ENCODE assay signal across 29 mouse cellular contexts in the genomic region with DNA sequence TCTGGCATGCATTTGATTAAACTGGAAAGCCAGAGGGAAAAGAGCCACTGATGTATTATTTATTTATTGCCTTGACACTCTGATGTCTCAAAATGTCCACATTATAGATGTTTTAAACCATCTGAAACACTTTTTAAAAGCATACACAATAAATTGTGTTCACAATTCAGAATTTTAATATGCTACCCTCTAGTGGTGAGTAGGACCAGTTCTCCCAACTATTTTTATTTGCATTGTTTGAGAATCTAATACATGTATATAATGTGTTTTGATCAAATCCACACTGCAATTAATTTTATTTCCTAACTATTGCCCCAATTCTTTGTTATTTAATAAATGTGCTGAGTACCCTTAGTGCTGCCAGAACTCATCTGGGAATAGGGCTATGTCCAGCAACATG. TPM values are rescaled to one million over a fixed set of nuclear protein-coding genes. Genes with fewer than 3 reads are reported as not detected.
A peak's percentile ranks its signal among the peaks of the same experiment; 100 is the strongest.
DNase-seq lines count a peak whose midpoint lies in the region; ATAC-seq and TF ChIP-seq lines count a peak whose summit lies in the region.
"Had no signal": no experiment of that assay in that cellular context is flagged by ENCODE, and none has a peak within 500 bp of the region (broad histone marks: within the 10 kb centered on the region; RNA-seq: fewer than 3 reads in every experiment).

No protein-coding gene starts in this region.

- no peaks in the 10 kb centered on the region for H3K4me1 ChIP-seq in intestine, postnatal 0 days (replicated peaks; ENCODE audit: control insufficient read depth, insufficient read depth, low read length)
- H3K4me1 ChIP-seq in intestine, embryonic 16.5 days (ENCODE audit: control insufficient read depth, insufficient read depth, low read length) = no peaks in the 10 kb centered on the region
- H3K4me1 ChIP-seq: embryonic facial prominence, embryonic 12.5 days; embryonic facial prominence, embryonic 15.5 days; forebrain, embryonic 12.5 days; forebrain, embryonic 15.5 days; heart, embryonic 12.5 days; heart, embryonic 15.5 days; hindbrain, embryonic 10.5 days; hindbrain, embryonic 13.5 days had no signal

- no peaks in the 10 kb centered on the region for H3K27me3 ChIP-seq in intestine, postnatal 0 days (replicated peaks; ENCODE audit: control insufficient read depth, insufficient read depth, low read length)
- no peaks in the 10 kb centered on the region for H3K27me3 ChIP-seq in intestine, embryonic 16.5 days (replicated peaks; ENCODE audit: control insufficient read depth, insufficient read depth, low read length)
- H3K27me3 ChIP-seq in Patski = no peaks in the 10 kb centered on the region
- H3K27me3 ChIP-seq: embryonic facial prominence, embryonic 12.5 days; embryonic facial prominence, embryonic 15.5 days; forebrain, embryonic 12.5 days; forebrain, embryonic 15.5 days; heart, embryonic 12.5 days; heart, embryonic 15.5 days; hindbrain, embryonic 13.5 days had no signal

- no peak overlapping the region for H3K4me2 ChIP-seq in intestine, postnatal 0 days (replicated peaks; ENCODE audit: low read depth)
- H3K4me2 ChIP-seq in intestine, embryonic 16.5 days (ENCODE audit: low read depth, low read length) = no peak overlapping the region
- H3K4me2 ChIP-seq: embryonic facial prominence, embryonic 12.5 days; embryonic facial prominence, embryonic 15.5 days; forebrain, embryonic 12.5 days; forebrain, embryonic 15.5 days; heart, embryonic 12.5 days; heart, embryonic 15.5 days; hindbrain, embryonic 13.5 days had no signal

- ATAC-seq in intestine, postnatal 0 days = no peak
- no peak for ATAC-seq in intestine, embryonic 16.5 days
- no peak for ATAC-seq in Patski
- ATAC-seq: CD4-positive, CD25-positive, alpha-beta regulatory T cell, adult 4 months; forebrain, embryonic 15.5 days; hindbrain, embryonic 16.5 days had no signal

- intact Hi-C loops in left cerebral cortex, adult 2 months (cut with DNase I) = loop anchor here (10.0 kb wide), 1 partner anchor 665 kb away; the partner anchor contains the start of gene Gm281
- intact Hi-C loops in left cerebral cortex, postnatal 4 days (cut with DNase I) = no loop called here

- no peak for DNase-seq in left cerebral cortex, adult 2 months (ENCODE audit: extremely low spot score in 1 of 2, low spot score in 2 of 2)
- no peak for DNase-seq in left cerebral cortex, postnatal 4 days
- no peak for DNase-seq in Patski (ENCODE audit: low read depth, low spot score)
- DNase-seq in cerebellum, adult 11-12 months = no peak
- DNase-seq: adrenal gland, postnatal 10 days; adrenal gland, postnatal 36 days; cerebellum, adult 2 months; cerebellum, adult 9-11 months; cerebellum, postnatal 25 days; gastrocnemius, postnatal 10 days; gastrocnemius, postnatal 36 days; heart, postnatal 10 days; heart, postnatal 36 days had no signal

- no peak overlapping the region for H3K27ac ChIP-seq in intestine, postnatal 0 days (ENCODE audit: low read depth, low read length)
- no peak overlapping the region for H3K27ac ChIP-seq in intestine, embryonic 16.5 days (ENCODE audit: low read length)
- H3K27ac ChIP-seq in left cerebral cortex, adult 2 months = no peak overlapping the region
- H3K27ac ChIP-seq: embryonic facial prominence, embryonic 12.5 days; embryonic facial prominence, embryonic 15.5 days; forebrain, embryonic 12.5 days; forebrain, embryonic 15.5 days; heart, embryonic 15.5 days; hindbrain, embryonic 10.5 days; hindbrain, embryonic 13.5 days had no signal

- POLR2A ChIA-PET in Patski (lab: Charles Lee) = no interaction called here

- no peak overlapping the region for H3K4me3 ChIP-seq in intestine, postnatal 0 days (ENCODE audit: low read depth, low read length)
- H3K4me3 ChIP-seq in intestine, embryonic 16.5 days (ENCODE audit: low read length) = no peak overlapping the region
- no peak overlapping the region for H3K4me3 ChIP-seq in left cerebral cortex, adult 2 months
- H3K4me3 ChIP-seq: embryonic facial prominence, embryonic 12.5 days; embryonic facial prominence, embryonic 15.5 days; forebrain, embryonic 12.5 days; forebrain, embryonic 15.5 days; heart, embryonic 12.5 days; heart, embryonic 15.5 days; hindbrain, embryonic 10.5 days; hindbrain, embryonic 13.5 days had no signal

- CTCF ChIA-PET in Patski (lab: Charles Lee) = interaction anchor here (1.3 kb wide), 1 partner anchor 415 kb away, joined by 3 read pairs; no protein-coding TSS in a partner anchor

- in situ Hi-C loops in Patski (cut with MboI; ENCODE audit: low pct_unique_long_range_greater_than_20kb) = no loop called here

- H3K9me3 ChIP-seq in intestine, postnatal 0 days (ENCODE audit: control insufficient read depth) = no peaks in the 10 kb centered on the region
- no peaks in the 10 kb centered on the region for H3K9me3 ChIP-seq in intestine, embryonic 16.5 days (ENCODE audit: control insufficient read depth, low read length)
- H3K9me3 ChIP-seq: embryonic facial prominence, embryonic 12.5 days; embryonic facial prominence, embryonic 15.5 days; forebrain, embryonic 12.5 days; forebrain, embryonic 15.5 days; heart, embryonic 12.5 days; heart, embryonic 15.5 days; hindbrain, embryonic 10.5 days; hindbrain, embryonic 13.5 days had no signal

- no peaks in the 10 kb centered on the region for H3K36me3 ChIP-seq in intestine, postnatal 0 days (ENCODE audit: control insufficient read depth, insufficient read depth)
- no peaks in the 10 kb centered on the region for H3K36me3 ChIP-seq in intestine, embryonic 16.5 days (ENCODE audit: control insufficient read depth, insufficient read depth, low read length)
- H3K36me3 ChIP-seq: embryonic facial prominence, embryonic 12.5 days; embryonic facial prominence, embryonic 15.5 days; forebrain, embryonic 12.5 days; forebrain, embryonic 15.5 days; heart, embryonic 12.5 days; heart, embryonic 15.5 days; hindbrain, embryonic 10.5 days; hindbrain, embryonic 13.5 days had no signal

- TF ChIP-seq CTCF in intestine, postnatal 0 days (IDR thresholded peaks at IDR 0.05; ENCODE audit: low read depth) = 0 out of 2 replicates have a peak, but pooled peaks have one; percentile 5
- peak; percentile 53 for TF ChIP-seq CTCF in left cerebral cortex, adult 2 months (IDR thresholded peaks at IDR 0.05)
- TF ChIP-seq CTCF in Patski (IDR thresholded peaks at IDR 0.05) = peak; percentile 12

- H3K9ac ChIP-seq in intestine, postnatal 0 days (ENCODE audit: low read depth, low read length) = no peak overlapping the region
- H3K9ac ChIP-seq in intestine, embryonic 16.5 days (ENCODE audit: low read depth, low read length) = no peak overlapping the region
- H3K9ac ChIP-seq: embryonic facial prominence, embryonic 12.5 days; embryonic facial prominence, embryonic 15.5 days; forebrain, embryonic 12.5 days; forebrain, embryonic 15.5 days; heart, embryonic 12.5 days; heart, embryonic 15.5 days; hindbrain, embryonic 13.5 days had no signal

RNA-seq across cellular contexts. Expression of gene Synpr, which starts 35.2 kb away (rescaled TPM):
- polyA plus RNA-seq in intestine, postnatal 0 days (2015; fragmentation: Nextera tagmentation; extraction: Ambion mirVana) = 0.94 and 1.1 TPM in 2 replicates
- 1.5 and 1.7 TPM in 2 replicates for polyA plus RNA-seq in intestine, embryonic 16.5 days (2015; fragmentation: Nextera tagmentation; extraction: Ambion mirVana)
- total RNA-seq in left cerebral cortex, adult 2 months (2021) = 100 to 1,000 TPM; 114 to 116 TPM
- total RNA-seq in left cerebral cortex, postnatal 4 days (2021) = 10 to 100 TPM; 56.7 to 59.8 TPM
- polyA plus RNA-seq in Patski (2021) = 0.06 TPM
- total RNA-seq: common myeloid progenitor, adult 5-6 weeks; gastrocnemius, adult 18-20 months; gastrocnemius, postnatal 36 days; granulocyte monocyte progenitor cell, adult 5-6 weeks; heart, postnatal 10 days had no signal
- polyA plus RNA-seq: C2C12 had no signal
